Mouse (Mus musculus): ENCODE measurements around the gene Scube3.
A peak's percentile ranks its signal among the peaks of the same experiment; 100 is the strongest.

Gene Scube3

DNA sequence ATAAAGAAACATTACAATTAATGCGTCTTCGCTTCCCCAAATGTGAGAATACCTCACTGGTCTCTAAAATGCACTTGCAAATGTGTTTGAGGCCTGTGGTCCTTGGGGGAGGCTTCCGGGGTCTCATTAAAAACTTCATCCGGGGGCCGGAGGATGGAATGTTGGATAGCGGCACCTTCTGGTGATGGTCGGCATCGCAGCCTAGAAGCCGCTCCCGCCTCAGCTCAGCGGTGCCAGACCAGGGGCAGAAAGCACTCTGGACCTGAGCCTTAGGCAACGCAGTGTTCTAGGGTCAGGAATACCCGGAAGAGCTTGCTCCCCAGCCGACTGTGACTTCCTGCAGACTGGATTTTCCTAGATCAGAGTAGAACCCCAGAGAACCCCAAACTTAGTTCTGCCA is 8.7 kb upstream of the Scube3 start:
- peak; percentile 39 to 74 for DNase-seq (ENCODE audit: low spot score in 2 of 2)

DNA sequence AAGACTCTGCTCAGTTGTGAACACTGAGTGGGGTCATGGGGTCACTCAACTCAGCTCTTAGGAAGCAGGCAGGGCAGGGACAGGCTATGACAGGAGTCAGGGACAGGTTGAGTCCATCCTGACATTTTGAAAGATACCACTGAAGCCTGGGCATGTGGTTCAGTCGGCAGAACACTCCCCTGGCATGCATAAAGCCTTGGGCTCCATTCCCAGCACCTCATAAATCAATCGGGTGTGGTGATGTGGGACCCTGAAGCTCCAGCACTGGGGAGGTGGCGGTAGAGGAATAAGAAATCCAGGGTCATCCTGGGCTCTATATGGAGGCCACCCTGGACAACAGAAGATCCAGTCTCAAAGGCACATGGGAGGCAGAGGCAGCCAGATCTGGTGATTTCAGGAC is 6.4 kb upstream of the Scube3 start:
- no peak for DNase-seq (ENCODE audit: low spot score in 2 of 2)

- no peak for DNase-seq (ENCODE audit: low spot score in 2 of 2)
Measured at GRCm38 (mm10) chr17:28136266-28136665, 5.7 kb upstream of the Scube3 start.

- no peak for DNase-seq (ENCODE audit: low spot score in 2 of 2)
Measured at GRCm38 (mm10) chr17:28138013-28138412, 3.9 kb upstream of the Scube3 start.

DNA sequence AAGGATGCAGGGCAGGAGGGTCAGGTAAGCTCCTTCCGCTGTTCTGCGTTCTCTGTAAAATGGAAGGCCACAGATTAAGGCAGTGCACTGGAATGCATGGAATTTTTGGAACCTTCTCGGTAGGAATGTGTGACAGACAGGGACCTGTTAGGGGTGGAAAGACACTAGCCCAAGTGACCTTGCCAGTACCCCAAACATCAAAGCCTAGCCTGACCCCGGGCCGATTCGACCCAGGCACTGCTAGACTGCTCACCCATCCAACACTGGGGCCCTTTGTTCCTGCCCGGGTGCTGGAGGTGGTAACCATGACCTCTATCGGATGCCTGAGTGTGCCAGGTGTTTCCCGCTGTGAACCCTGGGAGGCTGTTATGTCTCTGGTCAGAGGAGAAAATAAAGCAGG is 3.3 kb upstream of the Scube3 start:
- DNase-seq (ENCODE audit: low spot score in 2 of 2), result no peak

DNA sequence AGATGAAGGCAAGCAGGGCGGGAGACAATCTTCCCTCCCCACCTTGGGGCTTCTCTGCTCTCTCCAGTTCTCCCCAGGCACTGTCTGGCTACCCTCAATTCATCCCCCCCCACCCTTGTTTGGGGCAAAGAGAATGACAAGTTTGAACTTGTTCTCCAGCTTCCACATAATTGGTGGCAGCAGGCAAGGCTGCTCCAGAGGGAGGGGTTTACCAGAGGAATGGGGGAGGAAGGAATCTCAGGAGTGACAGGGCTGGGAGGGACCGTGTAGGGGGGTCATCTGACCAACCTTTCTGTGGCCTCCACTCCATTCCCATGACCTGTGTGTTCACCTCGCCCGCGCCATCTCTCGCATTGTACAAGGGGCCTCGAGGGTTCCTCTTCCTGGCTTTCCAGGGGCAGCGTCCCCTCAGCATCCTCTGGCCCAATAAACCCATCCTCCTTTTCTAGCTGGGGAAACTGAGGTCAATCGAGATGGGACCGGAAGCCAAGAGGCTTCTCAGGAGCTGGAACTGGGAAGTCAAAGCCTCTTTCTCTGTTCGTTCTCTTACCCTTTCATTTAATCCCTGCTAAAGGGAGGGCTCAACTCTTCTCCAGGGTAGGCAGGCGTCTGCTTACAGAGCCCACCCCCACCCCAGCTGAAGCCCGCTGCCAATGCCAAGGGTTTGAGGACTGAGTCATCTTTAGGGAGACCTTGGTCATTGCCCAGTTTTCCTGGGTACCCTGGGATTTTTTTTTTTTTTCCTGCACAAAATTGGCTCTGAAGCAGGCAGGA is 1.3 kb upstream of the Scube3 start:
- DNase-seq (ENCODE audit: low spot score in 2 of 2), result no peak

DNA sequence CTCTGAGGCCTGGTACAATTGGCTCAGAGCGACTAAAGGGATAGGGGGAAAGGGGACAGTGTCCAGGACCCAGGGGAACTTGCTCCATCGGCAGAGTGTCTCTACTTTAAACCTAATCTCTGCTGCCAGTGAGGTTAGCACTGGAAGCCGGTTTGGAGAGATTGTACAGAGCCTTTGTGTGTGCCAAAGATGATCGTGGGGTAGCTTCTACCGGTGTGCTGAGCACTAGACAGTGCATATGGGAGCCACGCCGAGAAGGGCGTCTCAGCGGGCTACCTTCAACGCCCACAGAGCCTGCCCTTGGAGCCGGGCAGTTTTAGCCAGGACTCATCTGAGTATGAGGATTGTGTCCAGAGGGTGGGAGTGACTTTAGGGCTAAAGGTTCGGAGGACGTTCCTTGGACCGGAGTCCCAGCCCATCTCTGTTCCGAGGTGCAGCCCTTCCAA is 713 bp upstream of the Scube3 start:
- no peak for DNase-seq (ENCODE audit: low spot score in 2 of 2)

DNA sequence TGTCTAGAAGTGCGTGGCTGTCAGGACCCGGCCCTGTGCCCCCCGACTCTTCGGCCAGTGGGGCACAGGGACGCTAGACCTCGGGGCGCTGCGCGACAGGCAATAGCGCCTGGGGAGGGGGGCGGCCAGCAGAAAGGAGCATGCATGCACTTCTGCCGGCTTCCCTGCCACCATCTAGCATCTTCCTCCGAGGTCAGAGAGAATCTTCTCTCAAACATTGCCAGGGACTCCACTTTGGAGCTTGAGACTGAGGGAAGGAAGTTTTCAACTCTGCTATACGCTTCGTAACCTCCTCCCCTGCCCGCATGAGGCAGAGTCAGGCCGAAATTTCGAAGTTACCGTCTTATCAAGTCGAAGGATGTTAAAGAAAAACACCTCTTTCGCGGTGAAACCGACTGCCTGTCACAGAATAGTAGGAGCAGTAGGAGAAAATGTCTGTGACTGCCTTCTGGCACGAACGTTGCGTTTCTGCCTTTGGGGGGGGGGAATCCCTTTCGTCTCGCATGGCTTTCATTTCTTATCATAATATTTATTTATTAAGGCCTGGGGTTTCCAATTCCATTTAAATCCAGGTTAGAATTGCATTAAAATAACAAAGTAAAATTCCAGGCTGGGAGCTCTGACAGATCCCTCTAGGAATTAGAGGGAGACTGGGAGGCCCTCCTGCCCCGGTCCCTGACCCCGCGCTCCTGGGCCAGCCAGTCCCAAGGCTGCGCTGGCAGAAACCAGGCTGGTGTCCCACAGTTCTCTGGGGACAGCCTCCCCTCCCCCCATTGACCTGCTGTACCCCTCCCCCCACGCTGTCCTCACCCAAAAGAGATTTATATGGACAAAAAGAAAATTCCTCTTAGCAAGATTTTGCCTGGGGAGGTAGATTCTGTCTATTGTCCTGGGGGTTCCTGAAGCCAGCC is 1.0 kb downstream of the Scube3 start:
- no peak for DNase-seq (ENCODE audit: low spot score in 2 of 2)

GRCm38 (mm10) chr17:28143751-28144150 is 1.8 kb downstream of the Scube3 start:
- DNase-seq (ENCODE audit: low spot score in 2 of 2), result no peak

DNA sequence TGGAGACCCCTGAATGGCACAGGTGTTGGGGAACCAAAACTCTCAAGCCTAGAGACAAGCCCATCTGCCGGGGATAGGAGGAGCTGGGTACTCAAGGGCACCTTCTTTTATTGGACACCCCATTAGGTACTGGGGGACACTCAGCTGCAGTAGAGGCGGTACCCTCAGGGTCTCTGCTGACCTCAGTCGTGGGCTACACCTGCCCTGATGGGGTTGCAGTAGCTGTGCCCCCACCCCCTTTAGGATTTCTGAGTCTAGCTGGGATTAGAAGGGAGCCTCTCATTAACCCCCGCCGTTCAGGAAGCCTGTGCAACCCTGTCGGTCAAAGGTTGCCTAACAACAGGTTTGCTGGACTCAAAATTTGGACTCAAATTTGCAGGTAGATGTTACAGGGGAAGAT is 2.3 kb downstream of the Scube3 start:
- DNase-seq (ENCODE audit: low spot score in 2 of 2), result no peak

DNA sequence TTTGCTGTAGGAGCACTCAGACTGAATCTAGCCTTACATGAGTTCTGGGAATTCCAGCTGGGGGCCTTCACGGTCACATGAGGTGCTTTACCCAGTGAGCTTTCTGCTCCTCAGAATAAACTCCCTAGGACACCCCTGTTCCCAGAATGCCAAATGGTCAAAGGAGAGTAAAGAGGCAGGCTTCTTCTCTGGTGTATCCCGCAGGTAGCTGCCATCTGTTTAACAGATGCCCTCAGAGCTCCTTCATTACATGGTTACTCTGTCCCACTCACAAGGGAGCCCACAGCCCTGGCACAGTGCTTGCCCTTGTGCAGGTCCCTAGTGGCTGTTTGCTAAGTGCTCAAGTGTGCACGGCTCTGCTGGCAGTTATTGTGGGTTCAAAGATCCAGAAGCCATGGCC is 6.3 kb downstream of the Scube3 start:
- no peak for DNase-seq (ENCODE audit: low spot score in 2 of 2)

GRCm38 (mm10) chr17:28149734-28150133 is 7.8 kb downstream of the Scube3 start:
- no peak for DNase-seq (ENCODE audit: low spot score in 2 of 2)

GRCm38 (mm10) chr17:28150456-28150855 is 8.5 kb downstream of the Scube3 start:
- no peak for DNase-seq (ENCODE audit: low spot score in 2 of 2)

DNA sequence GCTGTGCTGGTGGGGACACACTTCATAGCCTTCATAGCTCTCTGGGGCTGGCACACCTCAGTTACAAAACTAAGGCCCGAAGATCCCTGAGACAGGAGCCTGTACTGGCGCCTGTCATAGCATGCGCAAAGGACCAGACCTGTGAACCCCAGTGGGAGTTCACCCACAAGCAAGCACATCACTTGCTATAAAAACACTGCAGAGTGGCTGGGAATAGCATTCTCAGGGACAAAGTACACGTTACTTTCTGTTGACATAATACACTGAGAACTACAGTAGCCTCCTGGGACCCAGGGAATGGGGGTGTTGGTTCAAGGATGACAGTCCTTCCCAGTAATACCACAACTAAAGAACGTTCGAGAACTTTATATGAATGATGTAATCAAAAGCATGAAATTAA is 11.2 kb downstream of the Scube3 start:
- no peak for DNase-seq (ENCODE audit: low spot score in 2 of 2)

- DNase-seq (ENCODE audit: low spot score in 2 of 2), result no peak
Measured at GRCm38 (mm10) chr17:28154970-28155369, 13.0 kb downstream of the Scube3 start.

GRCm38 (mm10) chr17:28160361-28160760 is 18.4 kb downstream of the Scube3 start:
- no peak for DNase-seq (ENCODE audit: low spot score in 2 of 2)

DNA sequence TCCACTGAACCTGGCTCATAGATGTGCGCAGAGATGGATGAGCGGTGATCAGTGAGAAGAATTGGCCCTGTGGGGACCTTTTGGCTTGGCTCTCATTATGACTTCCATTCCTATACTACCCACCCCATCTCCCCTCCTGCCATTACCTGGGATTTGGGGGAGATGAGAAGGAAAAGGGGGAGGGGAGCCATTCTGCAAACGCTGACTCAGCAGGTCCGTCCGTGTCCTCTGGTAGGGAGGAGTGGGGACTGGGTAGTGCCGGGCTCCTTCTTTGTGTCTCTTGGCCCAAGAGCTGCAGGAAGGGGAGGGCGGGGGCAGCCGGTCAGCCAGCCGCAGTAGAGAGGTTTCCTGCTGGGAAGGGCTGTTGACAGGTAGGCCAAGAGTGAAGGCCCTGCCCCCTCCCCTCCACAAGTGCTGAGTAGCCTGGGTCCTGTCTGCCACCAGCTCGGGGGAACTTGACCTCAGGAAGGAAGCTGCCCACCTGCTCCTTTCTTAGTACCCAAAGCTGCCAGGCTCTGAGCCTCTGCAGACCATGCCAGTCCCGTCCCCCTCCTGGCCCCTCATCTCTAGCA is 19.5 kb downstream of the Scube3 start:
- DNase-seq (ENCODE audit: low spot score in 2 of 2), result no peak

DNA sequence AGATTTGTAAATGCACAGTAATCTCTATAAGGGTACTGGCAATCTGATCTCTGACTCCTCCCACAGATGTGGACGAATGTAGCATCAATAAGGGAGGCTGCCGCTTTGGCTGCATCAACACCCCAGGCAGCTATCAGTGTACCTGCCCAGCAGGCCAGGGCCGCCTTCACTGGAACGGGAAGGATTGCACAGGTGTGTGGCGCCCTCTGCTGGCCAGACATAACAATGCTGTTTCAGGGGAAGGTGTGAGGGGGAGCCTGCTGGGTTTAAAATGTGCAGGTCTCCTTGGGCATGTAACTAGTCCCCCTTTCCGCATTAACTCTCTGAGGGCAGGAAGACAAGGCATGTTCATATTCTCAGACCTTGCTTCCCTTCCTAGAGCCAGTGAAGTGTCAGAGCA is 21.7 kb downstream of the Scube3 start:
- DNase-seq (ENCODE audit: low spot score in 2 of 2), result peak; percentile 61 to 87

DNA sequence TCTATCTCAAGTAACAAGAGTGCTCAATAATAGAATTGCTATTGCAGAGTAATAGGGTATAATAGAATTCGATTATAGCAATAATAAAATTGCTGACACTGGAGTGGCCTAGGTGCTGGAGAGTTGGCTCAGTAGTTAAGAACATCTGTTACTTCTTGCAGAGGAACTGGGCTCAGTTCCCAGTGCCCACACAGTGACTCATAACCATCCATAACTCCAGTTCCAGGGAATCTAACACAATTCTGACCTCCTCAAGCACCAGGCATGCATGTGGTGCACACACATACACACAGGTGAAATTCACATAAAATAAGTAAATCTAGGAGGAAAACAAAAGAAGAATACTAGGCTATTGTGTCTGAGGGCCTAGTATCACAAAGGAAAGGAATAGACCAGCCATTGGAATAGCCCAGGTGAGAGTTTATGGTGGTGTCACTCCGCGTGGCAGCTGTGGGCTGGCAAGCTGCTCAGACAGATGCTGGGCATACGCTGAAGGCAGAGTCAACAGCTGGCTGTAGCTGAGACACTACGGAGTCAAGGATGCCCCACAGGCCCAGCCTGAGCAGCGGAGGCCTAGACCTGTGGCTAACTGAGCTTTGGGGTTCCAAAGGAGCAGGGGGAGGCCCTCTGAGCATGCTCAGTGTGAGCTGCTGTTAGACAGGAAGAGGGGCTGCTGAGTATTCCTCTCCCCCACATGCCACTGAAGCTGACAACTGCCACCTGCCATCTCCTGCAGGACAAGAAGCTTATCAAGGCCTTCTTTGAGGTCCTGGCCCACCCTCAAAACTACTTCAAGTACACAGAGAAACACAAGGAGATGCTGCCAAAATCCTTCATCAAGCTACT is 28.7 kb downstream of the Scube3 start:
- DNase-seq (ENCODE audit: low spot score in 2 of 2), result no peak

DNA sequence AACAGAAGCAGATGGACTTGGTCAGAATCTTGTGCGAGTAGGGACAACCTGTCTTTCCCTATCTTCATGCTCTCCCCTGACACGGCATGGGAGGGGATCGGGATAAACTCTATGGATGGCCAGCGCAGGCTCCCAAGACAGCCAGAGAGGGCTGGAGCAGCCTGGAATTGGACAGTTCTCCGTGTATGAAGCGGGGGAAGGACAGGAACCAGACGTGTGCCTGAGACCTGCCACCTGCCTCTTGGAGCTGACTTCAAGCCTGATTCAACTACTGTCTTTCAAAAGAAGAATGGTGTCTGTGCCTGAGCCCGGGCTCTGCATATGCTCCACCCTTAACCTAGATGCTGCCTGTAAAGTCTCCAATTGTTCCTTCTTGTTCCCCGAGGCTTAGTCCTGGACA is 30.7 kb downstream of the Scube3 start:
- no peak for DNase-seq (ENCODE audit: low spot score in 2 of 2)

- peak; percentile 91 to 93 for DNase-seq (ENCODE audit: low spot score in 2 of 2)
Measured at GRCm38 (mm10) chr17:28176775-28177539, 35.0 kb downstream of the Scube3 start, which contains the start of gene Zfp523. Zfp523 (plus strand) TSS chr17:28177129.

Data from urinary bladder, postnatal 4 days (tissue).